Mouse (Mus musculus) macrophage (primary cell): ENCODE measurements around the gene Rnf41. TPM values are rescaled to one million over a fixed set of nuclear protein-coding genes. Genes with fewer than 3 reads are reported as not detected.

Experiments used
- H3K27ac ChIP-seq: fragments of 350-480 bp; formaldehyde crosslinking; 2 replicates; pipeline ENCODE4 v1.9.0; 2021
- H3K36me3 ChIP-seq: fragments of 350-480 bp; formaldehyde crosslinking; 2 replicates; pipeline ENCODE4 v1.9.0; 2021; ENCODE audit errors: inconsistent target
- H3K4me3 ChIP-seq: fragments of 350-480 bp; formaldehyde crosslinking; 2 replicates; pipeline ENCODE4 v1.9.0; 2021; ENCODE audit errors: inconsistent target
- H3K79me2 ChIP-seq: fragments of 350-480 bp; formaldehyde crosslinking; 2 replicates; pipeline ENCODE4 v1.9.0; 2021; ENCODE audit errors: inconsistent target
- WGBS: methylation state at CpG from one replicate; pipeline ENCODE4 v1.1.7; 2026; ENCODE audit warnings: inconsistent platforms; ENCODE audit not compliant: missing documents; 5-methylcytosine and 5-hydroxymethylcytosine counted together
- polyA plus RNA-seq: library from polyadenylated mRNA; stranded (reverse); fragments of 250-400 nt; gene quantifications from 3 replicates; pipeline ENCODE4 v1.2.4, GENCODE M21; 2018; ENCODE audit warnings: inconsistent platforms
- total RNA-seq, 78 experiments: library from RNA; depleted of rRNA; stranded (reverse); fragments of 250-400 nt; gene quantifications; 1 replicate in 9 of 78; 2 replicates in 24 of 78; 3 replicates in 43 of 78; 4 replicates in 2 of 78; pipeline ENCODE4 v1.2.4; 2018; ENCODE audit warnings: inconsistent platforms in 56 of 78

Rnf41 gene
- total RNA-seq (2018; cell fraction: chromatin; rRNA removed), result 100 to 1,000 TPM in 1 of 26 experiments, 10 to 100 TPM in 25; 20.7 to 101 (median 48.4) TPM
- total RNA-seq (2018; cell fraction: cytosol; rRNA removed), result 10 to 100 TPM; 26.8 to 47.9 (median 36.3) TPM
- 100 to 1,000 TPM in 1 of 26 experiments, 10 to 100 TPM in 25; 28.1 to 103 (median 45.2) TPM for total RNA-seq (2018; cell fraction: nucleus; rRNA removed)
- polyA plus RNA-seq, result 26.5 to 35.2 TPM (median 33.6 TPM) in 3 replicates

GRCm38 (mm10) chr10:128411211-128412054 lies at the start of gene Rnf41, which contains the start of gene Nabp2:
Rnf41 (plus strand) TSS chr10:128411657.
Nabp2 (minus strand) TSS chr10:128411492.
- WGBS, result 1% methylated on average over 47 of the region's 50 CpGs
- Histone ChIP-seq H3K36me3 (peaks cover 21% of the 10 kb centered on the region), H3K4me3 (peak within 1 kb of the TSS; percentile 99)

DNA sequence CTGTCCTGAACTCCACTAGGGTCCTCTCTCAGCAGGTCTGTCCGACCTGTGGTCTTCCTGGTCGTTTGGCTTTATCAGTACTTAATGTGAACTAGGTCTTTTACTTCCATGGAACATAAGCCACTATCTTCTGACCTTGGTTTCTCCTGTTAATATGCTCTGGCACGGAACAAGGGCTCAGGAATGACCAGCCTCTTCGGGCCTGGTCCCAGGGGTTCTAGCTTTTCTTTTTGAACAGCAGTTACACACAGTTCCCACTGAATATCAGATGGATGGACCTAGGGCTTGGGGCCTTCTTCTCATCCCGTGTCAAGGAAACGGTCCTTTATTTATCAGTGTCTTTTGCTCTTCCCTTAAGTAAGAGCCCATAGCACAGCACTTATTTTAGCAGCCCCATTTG lies 49.6 kb upstream of the Rnf41 start:
- H3K27ac ChIP-seq, result no peak overlapping the region
- peaks cover 27% of the 10 kb centered on the region for H3K79me2 ChIP-seq

More at GRCm38 (mm10) chr10:128411211-128412054, at the start of gene Rnf41, which contains the start of gene Nabp2:
- H3K27ac ChIP-seq, result peak within 1 kb of the TSS; percentile 94
- H3K79me2 ChIP-seq, result peaks cover 50% of the 10 kb centered on the region

DNA sequence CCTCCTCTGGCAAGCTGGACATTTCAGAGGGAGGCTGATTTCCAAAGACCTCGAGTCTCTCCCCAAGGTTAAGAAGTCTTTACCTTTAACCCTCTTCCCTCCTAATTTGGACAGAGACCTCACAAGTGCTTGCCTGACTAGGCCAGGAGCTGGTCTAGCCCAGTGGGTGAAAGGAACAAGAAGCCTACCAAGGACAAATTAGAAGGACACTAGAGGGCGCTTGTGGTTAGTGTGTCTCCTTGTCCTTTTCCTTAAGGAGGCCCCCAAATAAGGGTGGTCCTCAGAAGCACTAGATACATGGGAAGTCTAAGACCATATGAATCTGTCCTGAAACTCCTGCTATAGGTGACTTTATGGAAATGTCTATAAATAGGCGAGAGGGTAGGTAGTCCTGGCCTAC lies 48.9 kb upstream of the Rnf41 start:
- Histone ChIP-seq H3K27ac (no peak overlapping the region), H3K4me3 (no peak overlapping the region), H3K79me2 (peaks cover 35% of the 10 kb centered on the region), H3K36me3 (peaks cover 58% of the 10 kb centered on the region)
- WGBS, result 63% methylated on average over 3 of the region's 3 CpGs

More for the DNA sequence above, 49.6 kb upstream of the Rnf41 start:
- 95% methylated on average over 6 of the region's 6 CpGs for WGBS
- peaks cover 64% of the 10 kb centered on the region for H3K36me3 ChIP-seq
- H3K4me3 ChIP-seq, result no peak overlapping the region

- Histone ChIP-seq H3K79me2 (peaks cover 42% of the 10 kb centered on the region), H3K4me3 (peak overlapping the region; percentile 78), H3K36me3 (peaks cover 16% of the 10 kb centered on the region; the same call in 1 of the 2 replicates), H3K27ac (peak overlapping the region; percentile 66)
- 33% methylated on average over 17 of the region's 19 CpGs for WGBS
These were observed 43.5 kb upstream of the Rnf41 start for GRCm38 (mm10) chr10:128367899-128368401.

DNA sequence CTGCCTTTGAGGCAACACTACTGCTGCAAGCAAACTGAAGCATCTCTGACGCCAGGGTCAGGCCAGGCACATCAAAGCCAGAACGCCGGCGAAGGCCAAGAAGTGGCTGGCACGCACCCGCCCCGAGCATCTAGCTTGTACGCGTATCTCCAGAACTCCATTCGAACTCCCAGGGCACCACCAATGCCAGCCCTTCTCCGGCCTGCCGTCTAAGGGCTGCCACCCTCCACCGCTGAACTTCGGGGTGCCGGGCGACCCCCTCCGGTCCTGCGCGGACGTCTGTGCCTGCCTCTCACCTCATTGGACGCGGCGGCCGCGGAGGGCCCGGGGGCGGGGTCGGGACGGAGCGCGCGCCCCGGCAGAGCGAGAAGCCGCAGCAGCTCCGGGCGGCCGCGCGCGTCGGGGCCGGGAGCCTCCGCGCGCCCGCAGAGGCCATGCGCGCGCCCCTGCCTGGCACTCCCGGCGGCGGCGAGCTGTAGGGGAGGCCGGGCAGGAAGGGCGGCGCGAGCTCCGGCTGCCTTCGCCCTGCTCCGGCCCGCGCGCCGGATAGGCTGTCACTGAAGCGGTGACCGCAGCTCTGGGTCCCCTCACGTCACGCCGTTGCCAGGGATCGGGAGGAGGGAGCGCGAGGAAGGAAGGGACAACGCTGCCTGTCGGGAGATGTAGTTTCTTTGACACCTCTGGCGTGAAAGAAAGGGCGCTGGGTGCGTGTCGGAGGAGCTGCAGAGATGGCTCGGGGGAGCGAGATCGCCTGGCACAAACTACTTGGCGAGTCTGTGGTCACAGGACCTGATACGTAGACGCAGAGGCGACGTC lies 42.8 kb upstream of the Rnf41 start, which contains the start of gene Coq10a:
Gene Coq10a (minus strand): TSS at position 596 of the 816 bp plus-strand sequence.
- peaks cover 9% of the 10 kb centered on the region; the same call in 1 of the 2 replicates for H3K36me3 ChIP-seq
- under 1% methylated on average over 85 of the region's 87 CpGs for WGBS
- H3K4me3 ChIP-seq, result peak within 1 kb of the TSS; percentile 78
- H3K79me2 ChIP-seq, result peaks cover 42% of the 10 kb centered on the region
- H3K27ac ChIP-seq, result peak within 1 kb of the TSS; percentile 81

DNA sequence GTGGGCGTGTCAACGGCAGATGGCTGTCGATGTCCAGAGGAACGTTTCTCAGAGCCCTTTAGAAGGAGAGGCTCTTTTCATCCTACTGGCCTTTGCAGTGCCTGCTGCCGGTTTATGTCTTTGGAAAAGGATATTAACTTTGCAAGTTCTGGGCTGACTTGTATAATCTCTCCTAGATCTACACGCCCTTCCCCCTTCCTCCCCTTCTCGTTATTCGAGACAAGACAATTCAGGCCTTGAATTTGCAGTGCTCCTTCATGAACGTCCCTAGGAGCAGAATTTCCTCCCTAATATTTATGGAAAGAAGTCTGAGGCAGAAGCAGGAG lies 42.3 kb upstream of the Rnf41 start:
- WGBS, result 4% methylated on average over 8 of the region's 9 CpGs
- Histone ChIP-seq H3K79me2 (peaks cover 41% of the 10 kb centered on the region), H3K27ac (peak overlapping the region; percentile 81), H3K36me3 (peaks cover 8% of the 10 kb centered on the region; the same call in 1 of the 2 replicates), H3K4me3 (peak overlapping the region; percentile 38)

GRCm38 (mm10) chr10:128369599-128369998 lies 41.9 kb upstream of the Rnf41 start:
- Histone ChIP-seq H3K27ac (peak overlapping the region; percentile 81), H3K79me2 (peaks cover 37% of the 10 kb centered on the region), H3K4me3 (peak overlapping the region; percentile 38; the same call in 1 of the 2 replicates), H3K36me3 (peaks cover 8% of the 10 kb centered on the region; the same call in 1 of the 2 replicates)
- 90% methylated on average over 6 of the region's 6 CpGs for WGBS

- H3K79me2 ChIP-seq, result peaks cover 33% of the 10 kb centered on the region
- 0 out of 2 replicates have a peak overlapping the region, but pooled peaks have one; percentile 81 for H3K27ac ChIP-seq
- no peak overlapping the region for H3K4me3 ChIP-seq
- WGBS, result 88% methylated on average over 5 of the region's 6 CpGs
- H3K36me3 ChIP-seq, result peaks cover 5% of the 10 kb centered on the region; the same call in 1 of the 2 replicates
These were observed 41.4 kb upstream of the Rnf41 start for GRCm38 (mm10) chr10:128370021-128370420.

GRCm38 (mm10) chr10:128370601-128371000 lies 40.9 kb upstream of the Rnf41 start:
- H3K4me3 ChIP-seq, result no peak overlapping the region
- 58% methylated on average over 4 of the region's 4 CpGs for WGBS
- H3K79me2 ChIP-seq, result peaks cover 27% of the 10 kb centered on the region
- no peak overlapping the region for H3K27ac ChIP-seq
- H3K36me3 ChIP-seq, result no peaks in the 10 kb centered on the region

DNA sequence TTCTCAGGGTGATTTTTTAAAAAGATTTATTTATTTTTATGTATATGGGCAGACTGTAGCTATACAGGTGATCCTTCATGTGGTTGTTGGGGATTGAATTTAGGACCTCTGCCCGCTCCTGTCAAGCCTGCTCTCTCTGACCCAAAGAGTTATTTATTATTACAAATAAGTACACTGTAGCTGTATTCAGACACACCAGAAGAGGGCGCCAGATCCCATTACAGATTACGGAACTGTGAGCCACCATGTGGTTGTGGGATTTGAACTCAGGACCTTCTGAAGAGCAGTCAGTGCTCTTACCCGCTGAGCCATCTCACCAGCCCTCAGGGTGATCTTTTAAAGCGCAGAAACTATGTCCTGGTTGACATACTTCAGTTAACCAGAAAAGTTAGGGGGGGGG lies 39.3 kb upstream of the Rnf41 start:
- WGBS, result 81% methylated on average over 5 of the region's 5 CpGs
- Histone ChIP-seq H3K27ac (peak overlapping the region; percentile 85), H3K4me3 (no peak overlapping the region), H3K36me3 (no peaks in the 10 kb centered on the region), H3K79me2 (peaks cover 12% of the 10 kb centered on the region)

- 36% methylated on average over 5 of the region's 6 CpGs for WGBS
- Histone ChIP-seq H3K27ac (peak overlapping the region; percentile 85), H3K79me2 (peaks cover 10% of the 10 kb centered on the region), H3K4me3 (no peak overlapping the region), H3K36me3 (no peaks in the 10 kb centered on the region)
These were observed 38.3 kb upstream of the Rnf41 start for GRCm38 (mm10) chr10:128372989-128373748.

DNA sequence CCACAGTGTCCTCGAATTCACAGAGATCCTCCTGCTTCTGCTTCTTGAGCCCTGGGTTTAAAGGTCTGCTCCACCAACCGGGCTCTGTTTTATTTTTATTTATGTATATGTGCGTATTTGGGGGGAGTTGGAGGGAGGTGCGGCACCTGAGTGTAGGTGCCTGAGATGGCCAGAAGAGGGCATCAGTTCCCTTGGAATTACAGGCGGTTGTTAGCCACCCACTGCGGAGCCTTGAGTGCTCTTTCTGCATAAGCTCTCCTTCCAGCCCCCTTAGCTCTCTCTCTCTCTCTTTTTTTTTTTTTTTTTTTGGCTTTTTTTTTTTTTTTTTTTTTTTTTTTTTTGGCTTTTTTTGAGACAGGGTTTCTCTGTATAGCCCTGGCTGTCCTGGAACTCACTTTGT lies 37.1 kb upstream of the Rnf41 start:
- Histone ChIP-seq H3K27ac (peak overlapping the region; percentile 85), H3K4me3 (no peak overlapping the region), H3K36me3 (peaks cover 7% of the 10 kb centered on the region; the same call in 1 of the 2 replicates), H3K79me2 (peaks cover 21% of the 10 kb centered on the region)
- WGBS, result 100% methylated on average over 6 of the region's 6 CpGs

DNA sequence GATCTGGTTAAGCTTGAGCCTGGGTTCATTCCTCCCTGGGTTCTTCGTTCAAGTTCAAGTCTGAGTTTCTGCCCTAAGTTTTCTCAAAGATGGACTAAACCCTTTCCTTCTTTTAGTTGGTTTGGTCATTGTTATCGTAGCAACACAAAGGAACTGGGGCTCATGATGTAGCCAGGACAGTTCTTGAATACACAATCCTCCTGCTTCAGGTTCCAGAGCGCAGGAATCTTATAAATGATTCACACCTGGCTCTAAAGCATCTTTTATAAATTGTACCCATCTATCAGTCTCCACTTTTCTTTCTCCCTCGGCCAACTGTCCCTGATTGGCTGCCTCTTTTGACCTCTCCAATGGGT lies 35.4 kb upstream of the Rnf41 start:
- Histone ChIP-seq H3K27ac (peak overlapping the region; percentile 77), H3K36me3 (peaks cover 20% of the 10 kb centered on the region; the same call in 1 of the 2 replicates), H3K4me3 (peak overlapping the region; percentile 22; the same call in 1 of the 2 replicates), H3K79me2 (peaks cover 26% of the 10 kb centered on the region)
- 66% methylated on average over 4 of the region's 4 CpGs for WGBS
